Mouse (Mus musculus): ENCODE measurements around the gene Vipr1.

- 0 out of 2 replicates have a peak, but pooled peaks have one; percentile 1 for TF ChIP-seq CTCF (IDR thresholded peaks at IDR 0.05; ENCODE audit: insufficient read depth, low read depth, low read length)
- TF ChIP-seq POLR2A (IDR thresholded peaks at IDR 0.05; ENCODE audit: insufficient read depth, low read depth, low read length) = peak; percentile 57; the same call in 1 of the 2 replicates
Observed at GRCm38 (mm10) chr9:121718792-121719318, 76.3 kb downstream of the Vipr1 start, which contains the start of gene Nktr.
